Mouse (Mus musculus) heart, postnatal 10 days (tissue): Measurements from ENCODE around the gene Cped1. TPM values are rescaled to one million over a fixed set of nuclear protein-coding genes. Genes with fewer than 3 reads are reported as not detected.
"Not testable (repeated sequence)": the region's sequence is repeated elsewhere in the genome, so short reads cannot be mapped to it uniquely, and the experiment has no call there.

Experiments
- DNase-seq, 2 experiments: peaks; one replicate each; pipeline ENCODE4 v3.0.0; 2021
- intact Hi-C: fragments of 180-260 bp; cut with DNase I; formaldehyde crosslinking; loops from one replicate; pipeline ENCODE4 v1.15.1; 2025
- total RNA-seq, 2 experiments: library from RNA; stranded (reverse); gene quantifications; 2 replicates each; pipeline ENCODE4 v1.2.3; 2021

The Cped1 gene
- total RNA-seq, 2 experiments from 2014 or later, result 13.5 to 15.0 TPM

DNA sequence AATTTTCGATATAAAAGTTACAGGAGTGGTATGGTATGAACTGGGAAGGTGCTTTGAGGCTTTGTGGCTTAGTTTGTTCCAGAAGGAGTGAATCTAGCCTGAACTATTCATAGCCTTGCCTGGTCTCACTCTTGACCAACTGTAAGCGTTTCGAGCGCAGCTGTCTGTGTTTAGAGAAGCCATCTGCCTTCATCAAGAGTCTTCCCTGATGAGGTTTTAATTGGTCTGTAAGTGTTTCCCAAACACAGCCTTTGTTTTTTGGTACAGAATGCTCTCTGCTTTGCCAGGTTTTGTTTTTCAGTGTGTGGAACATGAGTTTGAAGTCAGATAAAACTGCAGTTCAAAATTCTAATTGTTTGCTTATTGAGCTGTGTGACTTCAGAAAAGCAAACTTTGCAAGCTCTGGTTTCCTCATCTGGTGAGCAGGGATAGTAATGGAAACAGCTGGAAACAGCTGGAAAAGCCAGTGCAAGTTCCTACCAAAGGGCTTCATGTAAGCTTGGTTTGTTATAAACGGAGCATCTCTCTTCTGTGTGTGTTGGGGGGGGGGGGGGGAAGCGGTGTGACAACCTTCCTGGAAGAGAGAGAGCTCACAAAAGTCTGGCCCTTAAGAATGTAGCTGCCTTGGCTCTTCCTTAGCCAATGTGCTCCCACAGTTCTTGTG lies 221.0 kb downstream of the Cped1 start:
- intact Hi-C loops, result no loop called here
- DNase-seq, result peak in 1 of 2 experiments; percentile 12

DNA sequence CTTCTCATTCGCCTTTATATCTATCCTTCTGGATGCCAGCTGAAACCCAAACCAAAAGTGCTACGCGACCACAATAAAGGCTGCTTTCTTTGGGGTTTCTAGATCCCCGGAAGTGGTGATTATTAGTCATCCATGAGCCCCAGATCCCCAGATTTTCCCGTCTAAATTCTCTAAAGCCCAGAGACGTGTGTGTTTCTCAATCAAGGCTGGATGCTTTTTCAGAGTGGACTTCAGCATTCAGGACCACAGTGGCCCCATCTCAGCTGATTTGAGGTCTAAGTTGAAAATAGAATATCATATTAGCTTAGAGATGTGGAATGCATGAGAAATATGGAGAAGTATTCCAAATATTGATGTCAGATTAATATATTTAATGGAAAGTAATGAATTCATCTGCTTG lies 226.4 kb downstream of the Cped1 start:
- DNase-seq, result no peak
- intact Hi-C loops, result no loop called here

DNA sequence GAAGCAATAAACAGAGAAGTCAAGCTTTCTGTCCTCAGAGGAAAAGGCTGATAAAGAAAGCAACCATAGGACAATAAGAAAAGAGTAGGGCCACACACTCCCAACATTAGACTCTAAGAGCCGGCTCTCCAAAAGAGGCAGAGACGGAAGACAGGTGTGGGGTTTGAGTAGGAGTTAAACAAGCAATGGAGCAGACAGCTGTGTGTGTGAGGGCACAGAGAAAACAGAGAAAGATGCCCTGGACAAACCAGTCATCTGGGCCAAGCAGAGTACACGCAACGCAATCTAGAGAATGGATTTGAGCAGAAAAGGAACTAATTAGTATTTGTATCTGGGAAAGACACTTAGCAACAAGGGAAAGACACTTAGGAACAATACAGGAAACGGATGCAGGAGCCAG lies 227.5 kb downstream of the Cped1 start:
- intact Hi-C loops, result no loop called here
- DNase-seq, result no peak

DNA sequence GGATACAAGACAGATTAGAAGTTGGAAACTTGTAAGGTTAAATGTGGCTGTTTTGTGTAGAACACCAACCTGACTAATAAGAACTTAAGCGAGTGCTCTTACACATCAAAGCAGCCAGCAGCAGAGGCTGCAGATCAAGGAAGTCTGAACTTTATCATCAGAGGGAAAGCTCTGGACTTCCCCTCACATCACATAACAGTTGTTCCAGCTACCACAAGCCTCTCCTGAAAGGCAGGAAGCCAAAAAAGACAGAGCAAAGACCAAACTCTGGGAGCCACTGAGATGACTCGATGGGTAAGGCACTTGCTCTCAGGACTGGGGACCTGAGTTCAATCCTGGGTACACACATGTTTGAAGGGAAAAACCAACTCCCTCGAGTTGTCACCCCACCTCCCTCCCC lies 228.1 kb downstream of the Cped1 start:
- no peak for DNase-seq
- intact Hi-C loops, result no loop called here

DNA sequence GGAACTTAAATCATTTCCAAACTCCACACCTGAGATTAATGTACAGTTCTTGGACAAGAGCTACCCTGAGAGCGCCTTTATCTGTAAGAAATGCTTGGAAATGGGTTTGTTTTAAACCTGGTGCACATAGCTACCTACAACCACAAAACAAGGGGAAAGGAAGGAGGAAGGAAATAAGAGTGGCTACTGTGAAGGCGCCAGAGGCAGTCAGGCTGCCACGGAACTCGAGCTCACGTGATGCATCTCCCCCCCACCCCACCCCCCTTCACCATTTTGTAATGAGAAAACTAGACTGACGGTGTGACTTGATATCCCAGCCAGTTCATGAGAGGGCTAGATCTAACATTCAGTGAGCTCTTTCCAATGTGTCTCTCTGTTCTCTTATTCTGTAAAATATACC lies 228.9 kb downstream of the Cped1 start:
- DNase-seq, result no peak
- intact Hi-C loops, result no loop called here

DNA sequence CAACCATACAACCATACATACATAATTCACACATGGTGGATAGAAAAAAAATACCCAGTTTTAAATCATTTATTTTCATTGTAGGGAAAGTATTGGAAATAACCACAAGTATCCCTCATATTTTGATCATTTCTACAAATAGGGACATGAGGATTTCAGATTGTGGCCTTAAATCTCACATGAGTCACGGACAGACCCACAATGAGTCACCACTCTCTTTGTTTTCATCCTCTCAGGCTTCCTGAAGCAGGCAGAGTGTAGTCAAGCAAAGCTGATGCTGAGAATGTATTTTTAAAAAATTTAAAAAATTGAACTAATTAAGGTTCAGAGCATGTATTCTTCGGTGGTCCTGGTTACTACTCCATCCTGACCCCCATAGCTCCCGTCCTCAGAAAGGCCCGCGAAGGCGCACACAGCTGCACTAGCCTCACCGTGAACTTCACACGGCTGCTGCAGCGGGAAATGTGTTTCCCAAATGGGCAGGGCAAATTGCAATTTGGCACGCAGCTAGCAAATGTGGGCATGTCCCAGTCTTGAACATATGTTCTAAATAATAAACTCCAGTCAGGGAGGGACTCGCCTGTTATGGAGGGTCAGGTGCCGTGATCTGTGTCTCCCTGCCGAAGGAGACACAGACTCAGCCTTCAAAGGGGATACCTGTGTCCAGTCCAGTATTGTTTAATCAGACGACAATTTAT lies 230.7 kb downstream of the Cped1 start:
- intact Hi-C loops, result no loop called here
- DNase-seq, result no peak

DNA sequence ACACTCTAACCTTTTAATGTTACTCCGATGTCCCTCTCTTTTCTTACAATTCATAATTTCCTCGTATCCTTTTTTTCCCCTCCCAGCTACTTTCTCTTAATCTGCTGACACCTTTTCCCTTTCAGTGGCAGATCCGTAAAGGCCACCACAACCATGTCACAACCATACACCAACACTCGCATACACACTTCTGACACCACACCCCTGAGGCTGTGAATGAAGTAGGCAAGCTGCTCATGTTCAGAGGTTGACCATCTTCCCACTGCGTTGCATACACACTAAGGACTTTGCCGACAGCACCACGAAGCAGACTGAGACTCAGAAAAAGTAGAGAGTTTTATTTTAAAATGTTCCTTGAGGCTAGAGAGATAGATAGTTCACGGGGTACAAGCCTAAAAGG lies 235.4 kb downstream of the Cped1 start:
- no peak for DNase-seq
- intact Hi-C loops, result no loop called here

DNA sequence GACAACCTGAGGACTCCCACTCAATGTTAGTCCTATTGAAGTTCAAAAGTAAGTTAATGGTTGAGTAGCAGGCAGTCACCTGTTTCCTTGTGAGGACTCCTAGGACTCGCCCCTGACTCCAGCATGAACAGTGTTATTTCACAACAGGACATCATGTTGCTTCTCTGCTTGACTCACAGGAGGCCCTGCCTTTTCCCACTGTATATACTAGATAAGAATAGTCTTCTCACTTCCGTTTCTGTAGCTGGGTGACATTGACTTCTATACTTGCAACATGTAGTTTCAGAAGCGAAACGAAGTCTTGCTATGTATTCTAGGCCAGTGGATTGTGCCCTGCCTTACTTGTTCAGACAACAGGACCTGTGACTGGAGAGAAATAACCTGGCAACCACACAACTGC lies 236.4 kb downstream of the Cped1 start:
- intact Hi-C loops, result no loop called here
- no peak for DNase-seq

DNA sequence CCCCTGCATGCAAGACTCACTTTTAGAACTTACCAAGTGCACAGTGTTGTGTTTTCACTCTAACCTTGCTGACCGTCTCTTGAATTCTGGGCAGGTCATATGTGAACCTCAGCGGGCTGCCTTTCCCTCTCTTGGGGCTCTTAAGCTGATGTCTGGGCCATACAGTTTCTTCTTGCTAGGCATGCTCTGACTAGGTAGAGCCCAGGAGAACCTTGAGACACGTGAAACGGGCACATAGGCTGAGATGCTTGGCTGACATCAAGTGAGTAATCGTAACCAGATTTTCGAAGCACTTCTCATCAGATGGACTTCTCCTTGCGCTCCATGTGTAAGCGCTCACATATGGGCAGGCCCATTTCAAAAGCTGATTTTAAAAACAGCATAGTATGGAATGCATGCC lies 237.2 kb downstream of the Cped1 start:
- intact Hi-C loops, result no loop called here
- DNase-seq, result no peak

DNA sequence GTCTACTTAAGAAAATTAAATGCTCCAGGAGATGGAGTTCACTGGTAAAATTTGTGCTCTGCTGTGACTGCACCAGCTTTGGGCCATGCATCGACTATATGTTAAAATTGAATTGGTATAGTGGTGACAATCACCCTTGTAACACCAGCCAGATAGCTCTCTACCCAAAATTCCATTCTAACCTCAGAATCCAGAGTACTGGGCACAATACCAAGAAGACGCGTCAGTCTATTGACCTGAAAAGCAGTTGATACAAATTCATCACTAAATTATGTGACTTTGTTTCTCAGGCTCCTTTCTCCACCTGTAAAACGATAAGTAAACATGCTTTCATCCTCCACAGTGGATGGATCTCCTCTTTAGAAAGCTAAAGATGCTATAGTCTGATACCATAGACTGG lies 238.6 kb downstream of the Cped1 start:
- intact Hi-C loops, result no loop called here
- DNase-seq, result no peak

DNA sequence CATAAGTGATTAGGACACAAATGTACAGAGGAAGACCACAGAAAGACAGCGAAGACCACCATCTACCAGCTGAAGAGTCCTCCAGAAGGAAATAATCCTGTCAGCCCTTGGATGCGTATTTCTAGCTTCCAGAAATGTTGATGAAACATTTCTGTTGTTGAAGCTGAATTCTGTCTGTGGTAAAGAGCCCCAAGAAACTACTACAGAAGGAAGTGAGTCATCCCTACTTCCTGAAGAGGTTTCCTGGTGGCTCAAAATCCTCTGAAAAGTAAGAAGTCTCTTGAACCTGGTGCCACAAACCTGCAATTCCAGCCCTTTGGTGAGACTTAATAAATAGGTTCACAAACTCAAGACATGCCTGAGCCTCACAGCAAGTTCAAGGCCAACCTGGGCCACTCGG lies 245.5 kb downstream of the Cped1 start:
- no peak for DNase-seq
- intact Hi-C loops, result no loop called here

DNA sequence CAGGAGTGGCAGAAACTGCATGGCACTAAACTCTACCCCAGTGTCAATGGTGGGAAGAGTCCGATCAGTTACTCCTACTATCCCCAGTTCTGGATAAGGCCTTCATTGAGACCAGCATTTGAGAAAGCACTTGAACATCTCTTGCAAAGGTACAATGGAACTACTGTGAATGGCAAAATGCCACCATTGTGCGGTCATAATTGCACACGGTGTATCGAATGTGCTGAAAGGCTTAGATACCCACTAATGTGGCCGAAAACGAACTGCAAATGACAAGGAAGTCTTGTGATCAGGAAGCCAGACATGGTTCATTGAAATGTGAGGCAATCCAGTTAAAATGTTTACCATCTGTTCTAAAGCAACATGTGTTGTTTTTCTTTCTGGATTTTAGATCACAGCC lies 247.8 kb downstream of the Cped1 start:
- DNase-seq, result peak in 1 of 2 experiments; percentile 7

DNA sequence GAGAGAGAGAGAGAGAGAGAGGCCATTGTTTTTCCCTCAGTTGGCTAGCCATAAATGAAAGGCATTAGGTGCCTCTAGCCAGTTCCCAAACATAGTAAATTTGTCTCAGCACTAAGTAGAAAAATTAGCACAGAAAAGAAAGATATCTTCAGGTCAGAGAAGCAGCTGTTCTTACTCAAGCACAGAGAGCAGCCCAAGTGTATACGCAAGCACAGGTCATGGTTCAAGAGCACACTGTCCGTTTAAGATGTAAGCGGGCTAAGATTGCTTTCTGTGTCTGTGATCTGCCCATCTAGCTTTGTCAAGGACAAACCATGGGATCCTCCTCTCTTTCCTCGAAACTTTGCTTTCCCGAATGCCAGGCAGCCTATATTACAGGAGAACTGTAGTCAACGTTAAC lies 249.4 kb downstream of the Cped1 start:
- intact Hi-C loops, result no loop called here
- no peak for DNase-seq

More for the DNA sequence above, 247.8 kb downstream of the Cped1 start:
- intact Hi-C loops, result no loop called here

DNA sequence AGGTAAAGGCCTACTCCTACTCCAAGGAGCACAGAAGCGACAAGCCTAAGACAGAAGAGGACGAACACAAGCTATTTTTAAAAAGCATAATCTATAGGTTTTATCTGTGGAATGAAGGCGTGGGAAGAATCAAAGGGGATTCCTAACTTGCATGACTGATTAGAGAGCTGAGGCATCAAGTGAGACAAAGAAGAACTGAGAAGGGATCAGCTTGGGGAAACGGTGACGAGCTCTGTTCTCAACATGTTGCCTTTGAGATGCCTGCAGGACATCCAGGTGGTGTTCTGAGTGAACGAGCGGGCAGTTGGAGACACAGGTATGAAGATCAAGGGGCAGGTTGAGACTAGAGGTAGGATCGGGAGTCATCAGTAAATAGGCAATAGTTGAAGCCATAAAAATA lies 257.6 kb downstream of the Cped1 start:
- DNase-seq, result no peak
- intact Hi-C loops, result no loop called here

DNA sequence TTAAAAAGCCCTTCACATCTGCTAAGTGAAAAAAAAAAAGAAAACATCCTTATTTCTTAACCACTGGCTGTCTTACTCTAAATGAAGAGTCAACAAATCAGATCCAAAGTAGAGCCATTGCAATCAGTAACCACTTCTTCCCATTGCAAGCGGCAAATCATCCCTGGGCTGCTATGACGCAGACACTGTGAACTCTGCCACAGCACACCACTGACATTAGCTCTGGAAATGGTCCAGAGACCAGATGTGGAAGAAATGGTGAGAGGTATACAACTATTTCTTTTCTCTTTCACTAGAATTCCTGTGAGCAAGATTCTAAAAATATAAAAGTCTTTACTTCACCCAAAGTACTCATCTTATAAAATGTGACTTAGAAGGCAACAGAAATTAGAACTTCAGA lies 261.0 kb downstream of the Cped1 start:
- DNase-seq, result no peak
- intact Hi-C loops, result no loop called here

DNA sequence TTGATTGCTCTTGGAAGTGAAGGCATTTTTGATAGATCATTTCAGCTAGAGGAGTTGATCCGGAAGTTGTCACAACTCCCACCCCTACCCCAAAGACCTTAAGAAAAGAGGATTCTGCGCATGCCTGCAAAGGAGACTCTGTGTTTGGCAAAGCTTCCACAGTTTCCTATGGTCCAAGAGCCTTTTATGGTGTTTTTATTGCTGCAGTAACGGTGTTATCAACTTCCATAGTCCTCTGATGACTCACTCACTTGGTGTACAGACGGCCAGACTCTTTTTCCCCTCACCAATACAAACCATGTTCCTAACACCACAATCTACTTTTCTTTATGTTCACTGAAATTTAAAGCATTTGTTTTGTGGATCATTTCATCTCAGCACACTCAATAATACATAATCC lies 273.1 kb downstream of the Cped1 start:
- no peak for DNase-seq
- intact Hi-C loops, result no loop called here

DNA sequence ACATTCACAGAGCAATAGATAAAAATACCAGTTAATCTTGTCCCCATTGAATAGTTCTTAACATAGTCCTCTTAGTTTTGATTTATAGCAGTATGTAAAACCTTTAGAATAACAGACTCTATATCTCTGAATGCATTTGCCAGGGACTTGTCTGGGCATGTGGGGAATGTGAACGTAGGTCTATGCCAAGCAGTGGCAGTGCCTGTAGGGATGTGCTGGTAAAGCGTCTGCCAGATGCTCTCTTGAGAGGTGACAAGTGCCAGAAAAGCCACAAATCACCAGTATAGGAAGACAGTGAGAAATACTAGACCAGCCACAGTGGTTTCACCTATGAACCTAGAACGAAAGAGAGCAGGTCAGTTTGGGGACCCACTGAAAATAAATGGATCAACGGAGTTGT lies 276.8 kb downstream of the Cped1 start:
- intact Hi-C loops, result no loop called here
- no peak for DNase-seq

DNA sequence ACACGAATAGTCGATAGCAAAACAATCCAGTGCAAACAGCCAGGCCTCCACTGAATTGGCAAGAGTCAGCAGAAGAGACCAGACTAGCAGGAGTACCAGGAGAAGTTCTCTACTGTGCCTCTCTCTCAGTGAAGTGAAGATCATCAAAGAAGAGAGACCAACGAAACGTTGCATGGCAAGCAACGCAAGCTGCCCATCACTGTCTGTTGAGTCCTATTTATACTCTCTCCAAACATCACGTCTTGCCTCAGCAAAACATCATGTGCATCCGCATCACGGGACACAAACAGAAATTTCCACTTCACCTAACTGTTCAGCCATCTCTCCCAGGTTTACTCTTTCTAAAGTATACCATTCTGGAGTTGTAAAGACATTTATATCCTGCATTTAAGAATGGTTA lies 278.4 kb downstream of the Cped1 start:
- DNase-seq, intact Hi-C loops: not testable (repeated sequence)

DNA sequence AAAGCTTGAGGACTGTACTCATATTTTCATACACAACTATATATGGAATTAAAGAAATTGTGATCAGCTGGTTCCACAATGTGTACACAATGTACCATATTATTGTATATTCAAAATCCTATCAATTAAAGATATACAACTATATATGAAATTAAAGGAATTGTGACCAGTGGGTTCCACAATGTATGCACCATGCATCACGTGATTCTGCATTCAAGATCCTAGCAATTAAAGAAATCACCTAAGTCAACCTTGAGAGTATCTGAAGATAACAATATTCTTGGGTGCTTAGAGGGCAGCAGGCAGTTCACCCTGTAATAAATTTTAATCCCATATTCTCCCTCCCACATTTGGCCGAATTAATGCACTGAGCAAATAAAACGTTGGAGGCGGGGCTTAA lies 280.3 kb downstream of the Cped1 start:
- intact Hi-C loops, result no loop called here
- no peak for DNase-seq

DNA sequence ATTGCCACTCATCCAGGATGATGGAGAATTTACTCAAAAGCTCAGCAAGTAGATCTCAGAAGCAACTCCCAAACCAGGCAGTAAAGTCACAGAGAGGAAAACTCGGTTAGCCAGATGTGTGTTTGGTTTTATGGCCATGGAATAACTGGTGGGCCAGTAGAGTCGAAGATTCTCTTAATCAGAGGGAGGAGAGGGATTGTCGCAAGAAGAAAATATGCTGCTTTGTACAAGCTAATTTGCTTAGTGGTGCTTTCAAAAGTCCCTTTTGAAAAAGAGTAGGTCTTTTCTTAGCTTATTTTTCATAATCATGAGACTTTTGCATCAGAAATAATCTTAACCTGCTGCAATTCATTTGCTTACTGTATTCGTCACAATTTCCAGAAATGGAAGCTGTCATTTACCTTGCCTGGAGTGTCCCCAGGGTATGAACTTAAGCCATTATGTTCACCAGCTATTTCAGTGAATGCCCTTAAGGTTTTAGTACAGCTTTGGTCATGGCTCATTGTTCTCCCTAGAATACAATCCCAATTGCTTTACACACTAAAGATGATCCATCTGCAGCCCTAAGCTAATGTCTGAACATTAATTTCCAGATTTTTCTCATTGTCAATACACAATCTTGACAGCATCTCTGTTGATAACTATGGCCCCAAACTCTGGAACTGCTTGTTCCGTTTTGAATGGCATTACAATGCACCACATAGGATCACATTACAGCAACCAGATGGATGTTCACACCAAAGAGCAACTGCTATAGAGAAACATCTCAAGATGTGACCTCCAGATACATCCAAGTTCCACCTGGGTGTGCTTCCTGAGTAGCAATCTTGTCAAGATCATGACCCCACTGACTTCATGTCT lies 282.3 kb downstream of the Cped1 start:
- intact Hi-C loops, result no loop called here
- no peak for DNase-seq

DNA sequence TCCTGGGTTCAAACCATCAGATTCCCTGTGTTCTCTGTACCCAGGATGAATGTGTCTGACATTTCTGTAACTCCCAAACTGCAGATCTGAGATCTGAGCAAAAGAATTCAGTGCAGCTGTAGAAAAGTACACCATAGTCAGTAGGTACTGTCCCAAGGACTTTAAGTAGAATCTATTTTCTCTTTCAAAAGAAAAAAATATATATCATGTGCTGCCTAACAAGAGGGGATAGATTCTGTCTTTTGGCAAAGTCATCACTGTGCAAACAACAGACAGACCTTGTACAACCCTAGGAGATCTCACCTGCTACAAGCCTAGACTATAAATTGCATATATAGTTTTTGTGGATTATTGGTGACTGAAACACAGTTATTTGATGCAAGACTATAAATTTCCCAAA lies 283.0 kb downstream of the Cped1 start:
- no peak for DNase-seq
- intact Hi-C loops, result no loop called here
